Mouse (Mus musculus): ENCODE measurements around the gene Mecom. TPM values are rescaled to one million over a fixed set of nuclear protein-coding genes. Genes with fewer than 3 reads are reported as not detected.

The Mecom gene
- polyA plus RNA-seq, 1 experiment, result 1.8 TPM

DNA sequence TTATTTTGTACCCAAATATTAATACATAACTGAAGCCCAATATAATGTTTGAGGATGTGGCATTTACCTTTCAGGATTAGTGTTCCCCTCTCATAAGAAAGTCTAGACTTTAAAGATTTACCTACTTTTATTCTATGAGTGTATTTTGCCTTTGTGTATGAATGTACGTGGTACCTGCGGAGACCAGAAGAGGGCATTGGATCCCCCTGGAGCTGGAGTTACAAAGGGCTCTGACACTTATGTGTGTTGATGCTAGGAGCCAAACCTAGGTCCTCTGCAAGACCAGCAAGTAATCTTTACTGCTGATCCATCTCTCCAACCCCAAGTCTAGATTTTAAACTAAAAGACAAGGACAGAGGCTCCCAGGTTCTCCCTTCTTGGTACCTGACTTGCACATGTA lies 86.0 kb downstream of the Mecom start:
- Histone ChIP-seq H3K36me3 (ENCODE audit: control insufficient read depth, insufficient read depth) (no peaks in the 10 kb centered on the region), H3ac (ENCODE audit: control insufficient read depth, insufficient read length) (no peak overlapping the region), H3K79me2 (ENCODE audit: control insufficient read depth, insufficient read depth) (no peaks in the 10 kb centered on the region), H3K4me2 (ENCODE audit: low read depth) (no peak overlapping the region), H3K4me3 (no peak overlapping the region), H3K27me3 (ENCODE audit: control insufficient read depth, insufficient read depth, insufficient read length) (no peaks in the 10 kb centered on the region)
- TF ChIP-seq E2F4 (IDR thresholded peaks at IDR 0.05; ENCODE audit: insufficient read depth), result no peak
- TF ChIP-seq MAX (IDR thresholded peaks at IDR 0.05; ENCODE audit: low read depth), result no peak
- TF ChIP-seq MYOD1 (IDR thresholded peaks at IDR 0.05; ENCODE audit: control insufficient read depth in 1 of 3, insufficient read length in 2 of 3, low read depth in 2 of 3), result no peak
- TF ChIP-seq SRF (IDR thresholded peaks at IDR 0.05; ENCODE audit: control insufficient read depth, insufficient read length, low read depth), result no peak
- TF ChIP-seq REST (IDR thresholded peaks at IDR 0.05; ENCODE audit: insufficient read depth, insufficient read length), result no peak

DNA sequence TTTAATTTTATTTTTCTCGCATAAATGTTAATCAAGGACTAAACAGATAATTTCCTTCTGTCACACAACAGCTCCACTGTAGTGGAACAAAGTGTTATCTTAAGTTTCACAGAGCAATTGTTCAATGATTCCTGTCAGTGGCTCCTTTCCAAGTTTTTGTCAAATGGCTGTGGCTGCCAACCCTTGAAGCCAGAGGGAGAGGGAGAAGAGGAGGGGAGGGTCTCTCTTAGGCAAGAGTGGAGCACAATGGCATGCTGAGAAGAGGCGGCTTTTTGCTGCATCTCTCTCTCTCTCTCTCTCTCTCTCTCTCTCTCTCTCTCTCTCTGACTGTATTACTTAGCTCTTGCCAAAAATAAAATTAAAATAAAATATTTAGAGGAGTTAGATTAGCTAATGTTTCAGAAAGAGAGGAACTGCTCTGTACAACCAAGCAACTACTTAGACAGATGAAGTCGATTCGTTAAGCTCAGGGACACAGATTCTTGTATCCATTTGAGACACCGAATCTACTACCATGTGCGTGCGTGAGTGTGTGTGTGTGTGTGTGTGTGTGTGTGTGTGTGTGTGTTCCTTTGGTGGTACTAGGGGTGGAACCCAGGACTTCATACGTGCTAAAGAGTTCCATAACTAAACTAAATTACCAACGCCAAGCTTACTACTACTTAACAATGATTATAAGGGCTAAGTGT lies 86.8 kb downstream of the Mecom start:
- H3ac ChIP-seq (ENCODE audit: control insufficient read depth, insufficient read length), result no peak overlapping the region
- H3K27me3 ChIP-seq (ENCODE audit: control insufficient read depth, insufficient read depth, insufficient read length), result no peaks in the 10 kb centered on the region
- no peak overlapping the region for H3K4me2 ChIP-seq (ENCODE audit: low read depth)
- no peak for TF ChIP-seq USF1 (IDR thresholded peaks at IDR 0.05; ENCODE audit: low read depth)
- no peak for TF ChIP-seq MAX (IDR thresholded peaks at IDR 0.05; ENCODE audit: low read depth)
- TF ChIP-seq MYOG (IDR thresholded peaks at IDR 0.05; ENCODE audit: control insufficient read depth in 1 of 3, insufficient read depth in 1 of 3, insufficient read length in 2 of 3, low read depth in 2 of 3), result no peak
- no peak for TF ChIP-seq SRF (IDR thresholded peaks at IDR 0.05; ENCODE audit: control insufficient read depth, insufficient read length, low read depth)
- no peak for TF ChIP-seq REST (IDR thresholded peaks at IDR 0.05; ENCODE audit: insufficient read depth, insufficient read length)
- TF ChIP-seq E2F4 (IDR thresholded peaks at IDR 0.05; ENCODE audit: insufficient read depth), result no peak
- no peak for TF ChIP-seq CEBPB (IDR thresholded peaks at IDR 0.05; ENCODE audit: insufficient read depth, poor library complexity, severe bottlenecking)
- TF ChIP-seq TCF12 (IDR thresholded peaks at IDR 0.05; ENCODE audit: insufficient read depth, poor library complexity, severe bottlenecking), result no peak
- no peak for TF ChIP-seq TCF3 (IDR thresholded peaks at IDR 0.05; ENCODE audit: insufficient read length, low read depth)
- no peak for TF ChIP-seq POLR2A (IDR thresholded peaks at IDR 0.05; ENCODE audit: insufficient read length, low read depth)
- TF ChIP-seq MYOD1 (IDR thresholded peaks at IDR 0.05; ENCODE audit: control insufficient read depth in 1 of 3, insufficient read length in 2 of 3, low read depth in 2 of 3), result no peak
- TF ChIP-seq POLR2AphosphoS2 (IDR thresholded peaks at IDR 0.05; ENCODE audit: insufficient read length, low read depth), result no peak
- H3K4me3 ChIP-seq, result no peak overlapping the region
- H3K79me2 ChIP-seq (ENCODE audit: control insufficient read depth, insufficient read depth), result no peaks in the 10 kb centered on the region
- H3K36me3 ChIP-seq (ENCODE audit: control insufficient read depth, insufficient read depth), result no peaks in the 10 kb centered on the region

DNA sequence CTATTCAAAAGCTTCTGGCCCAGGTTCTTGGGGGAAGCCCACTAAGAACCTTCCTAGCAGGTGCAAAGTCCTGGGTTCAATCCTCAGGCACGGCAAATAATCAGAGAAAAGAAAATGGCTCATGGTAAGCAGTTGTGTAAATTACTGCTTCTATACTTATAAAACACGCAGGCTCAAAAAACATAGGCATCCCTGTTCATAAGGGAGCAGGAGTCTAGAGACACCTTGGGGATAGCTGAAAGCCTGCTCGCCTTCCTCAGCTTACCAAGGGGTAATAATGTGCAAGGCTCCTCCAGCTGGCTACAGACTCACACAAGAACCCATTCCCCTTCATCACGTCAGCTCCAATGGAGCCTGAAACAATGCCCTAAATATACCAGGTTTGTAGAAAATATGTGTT lies 88.2 kb downstream of the Mecom start:
- no peaks in the 10 kb centered on the region for H3K79me2 ChIP-seq (ENCODE audit: control insufficient read depth, insufficient read depth)
- no peaks in the 10 kb centered on the region for H3K36me3 ChIP-seq (ENCODE audit: control insufficient read depth, insufficient read depth)
- H3K4me3 ChIP-seq, result no peak overlapping the region
- no peak for TF ChIP-seq E2F4 (IDR thresholded peaks at IDR 0.05; ENCODE audit: insufficient read depth)
- TF ChIP-seq TCF12 (IDR thresholded peaks at IDR 0.05; ENCODE audit: insufficient read depth, poor library complexity, severe bottlenecking), result no peak
- no peak overlapping the region for H3K4me2 ChIP-seq (ENCODE audit: low read depth)
- H3ac ChIP-seq (ENCODE audit: control insufficient read depth, insufficient read length), result no peak overlapping the region
- H3K27me3 ChIP-seq (ENCODE audit: control insufficient read depth, insufficient read depth, insufficient read length), result no peaks in the 10 kb centered on the region

DNA sequence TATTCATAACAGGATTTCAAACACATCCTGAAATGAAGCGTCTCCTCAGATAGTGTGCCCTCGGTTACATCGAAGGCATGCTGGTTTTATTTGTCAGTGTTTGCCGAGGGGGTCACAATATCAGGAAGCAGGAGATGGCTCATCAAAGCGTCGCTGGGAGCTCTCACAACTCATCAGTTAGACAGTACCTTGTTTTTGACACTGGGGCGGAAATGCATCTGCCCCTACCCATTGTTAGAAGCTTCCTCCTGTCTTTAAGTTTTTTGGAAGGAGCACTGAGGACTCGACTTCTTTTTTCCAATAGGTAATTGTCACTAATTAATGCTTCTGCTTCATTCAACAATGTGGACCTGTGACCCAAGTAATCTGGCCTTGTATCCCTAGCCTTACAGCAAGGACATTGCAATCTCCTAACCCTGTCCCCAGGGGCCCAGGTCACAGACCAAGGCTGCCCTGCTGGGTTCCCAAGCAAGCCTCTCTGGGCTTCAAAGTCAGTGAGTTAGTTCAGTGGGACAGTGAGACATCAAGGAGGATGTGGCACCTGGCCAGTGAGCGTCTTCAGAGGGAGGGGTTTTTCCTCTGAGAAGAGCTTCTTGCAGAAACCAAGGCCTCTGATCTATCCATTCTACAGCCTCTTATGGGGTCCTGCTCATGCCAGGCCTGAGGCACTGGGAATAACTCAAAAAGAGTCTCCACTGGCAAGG lies 89.7 kb downstream of the Mecom start:
- TF ChIP-seq MYOD1 (IDR thresholded peaks at IDR 0.05; ENCODE audit: control insufficient read depth in 1 of 3, insufficient read length in 2 of 3, low read depth in 2 of 3) (no peak), USF1 (IDR thresholded peaks at IDR 0.05; ENCODE audit: low read depth) (no peak), SRF (IDR thresholded peaks at IDR 0.05; ENCODE audit: control insufficient read depth, insufficient read length, low read depth) (no peak), MAX (IDR thresholded peaks at IDR 0.05; ENCODE audit: low read depth) (no peak), REST (IDR thresholded peaks at IDR 0.05; ENCODE audit: insufficient read depth, insufficient read length) (no peak), CEBPB (IDR thresholded peaks at IDR 0.05; ENCODE audit: insufficient read depth, poor library complexity, severe bottlenecking) (no peak), MYOG (IDR thresholded peaks at IDR 0.05; ENCODE audit: control insufficient read depth in 1 of 3, insufficient read depth in 1 of 3, insufficient read length in 2 of 3, low read depth in 2 of 3) (no peak), TCF3 (IDR thresholded peaks at IDR 0.05; ENCODE audit: insufficient read length, low read depth) (no peak), POLR2AphosphoS2 (IDR thresholded peaks at IDR 0.05; ENCODE audit: insufficient read length, low read depth) (no peak), E2F4 (IDR thresholded peaks at IDR 0.05; ENCODE audit: insufficient read depth) (no peak)
- H3K4me3 ChIP-seq, result no peak overlapping the region
- no peaks in the 10 kb centered on the region for H3K27me3 ChIP-seq (ENCODE audit: control insufficient read depth, insufficient read depth, insufficient read length)
- H3K4me2 ChIP-seq (ENCODE audit: low read depth), result no peak overlapping the region
- H3K36me3 ChIP-seq (ENCODE audit: control insufficient read depth, insufficient read depth), result no peaks in the 10 kb centered on the region
- no peak overlapping the region for H3ac ChIP-seq (ENCODE audit: control insufficient read depth, insufficient read length)
- H3K79me2 ChIP-seq (ENCODE audit: control insufficient read depth, insufficient read depth), result no peaks in the 10 kb centered on the region

DNA sequence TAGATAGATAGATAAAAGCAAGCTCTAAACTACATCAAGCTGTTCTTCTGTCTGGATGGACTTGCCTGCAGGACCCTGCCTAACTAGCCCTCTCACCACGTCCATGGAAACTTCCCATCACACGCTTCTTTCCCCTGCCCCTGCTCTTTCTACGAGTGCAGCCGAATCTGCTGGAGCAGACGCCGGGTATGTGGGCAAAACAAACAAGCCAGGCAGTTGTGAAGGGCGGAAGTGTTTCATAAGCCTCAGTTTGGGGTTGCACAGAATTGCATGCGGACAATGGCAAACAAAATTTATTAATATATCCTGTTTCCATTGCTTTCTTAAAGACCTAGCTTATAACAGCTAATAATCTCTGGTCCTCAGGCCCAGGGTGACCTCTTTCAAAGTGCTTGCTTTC lies 91.9 kb downstream of the Mecom start:
- H3K27me3 ChIP-seq (ENCODE audit: control insufficient read depth, insufficient read depth, insufficient read length), result no peaks in the 10 kb centered on the region
- H3ac ChIP-seq (ENCODE audit: control insufficient read depth, insufficient read length), result no peak overlapping the region
- H3K36me3 ChIP-seq (ENCODE audit: control insufficient read depth, insufficient read depth), result no peaks in the 10 kb centered on the region
- no peaks in the 10 kb centered on the region for H3K79me2 ChIP-seq (ENCODE audit: control insufficient read depth, insufficient read depth)
- no peak for TF ChIP-seq MAX (IDR thresholded peaks at IDR 0.05; ENCODE audit: low read depth)
- no peak for TF ChIP-seq TCF12 (IDR thresholded peaks at IDR 0.05; ENCODE audit: insufficient read depth, poor library complexity, severe bottlenecking)
- TF ChIP-seq REST (IDR thresholded peaks at IDR 0.05; ENCODE audit: insufficient read depth, insufficient read length), result no peak
- TF ChIP-seq USF1 (IDR thresholded peaks at IDR 0.05; ENCODE audit: low read depth), result no peak
- TF ChIP-seq MYOD1 (IDR thresholded peaks at IDR 0.05; ENCODE audit: control insufficient read depth in 1 of 3, insufficient read length in 2 of 3, low read depth in 2 of 3), result no peak
- no peak for TF ChIP-seq CEBPB (IDR thresholded peaks at IDR 0.05; ENCODE audit: insufficient read depth, poor library complexity, severe bottlenecking)
- no peak for TF ChIP-seq MYOG (IDR thresholded peaks at IDR 0.05; ENCODE audit: control insufficient read depth in 1 of 3, insufficient read depth in 1 of 3, insufficient read length in 2 of 3, low read depth in 2 of 3)
- TF ChIP-seq POLR2AphosphoS2 (IDR thresholded peaks at IDR 0.05; ENCODE audit: insufficient read length, low read depth), result no peak
- no peak for TF ChIP-seq TCF3 (IDR thresholded peaks at IDR 0.05; ENCODE audit: insufficient read length, low read depth)
- TF ChIP-seq POLR2A (IDR thresholded peaks at IDR 0.05; ENCODE audit: insufficient read length, low read depth), result no peak
- TF ChIP-seq E2F4 (IDR thresholded peaks at IDR 0.05; ENCODE audit: insufficient read depth), result no peak
- H3K4me3 ChIP-seq, result no peak overlapping the region
- no peak overlapping the region for H3K4me2 ChIP-seq (ENCODE audit: low read depth)
